Mouse (Mus musculus): ENCODE data around the gene Lrmp. TPM values are rescaled to one million over a fixed set of nuclear protein-coding genes. Genes with fewer than 3 reads are reported as not detected.

Lrmp gene
- total and polyA plus RNA-seq, 3 experiments, result 64.3 to 70.1 TPM; not detected in 1

- Histone ChIP-seq H3K4me1 (ENCODE audit: control insufficient read depth in 1 of 2, insufficient read depth in 2 of 2, low read length in 2 of 2) (no peaks in the 10 kb centered on the region), H3K79me2 (ENCODE audit: control insufficient read depth, insufficient read depth, low read length, poor library complexity) (no peaks in the 10 kb centered on the region), H3K27ac (ENCODE audit: control insufficient read depth, low read depth, low read length) (no peak overlapping the region), H3K4me3 (ENCODE audit: control insufficient read depth in 1 of 2, insufficient read depth in 1 of 2, low read depth in 2 of 2, low read length in 2 of 2) (no peak overlapping the region), H3K36me3 (ENCODE audit: control insufficient read depth in 1 of 2, insufficient read depth in 2 of 2, low read length in 2 of 2) (peaks cover 0 to 4% of the 10 kb centered on the region in 2 experiments; a peak in 1 of 4 replicates), H3K9ac (ENCODE audit: control insufficient read depth, low read depth, low read length, poor library complexity, severe bottlenecking) (no peak overlapping the region), H3K9me3 (replicated peaks; ENCODE audit: insufficient read depth, low read length) (no peaks in the 10 kb centered on the region), H3K27me3 (ENCODE audit: control insufficient read depth in 1 of 2, insufficient read depth in 2 of 2, low read length in 2 of 2) (no peaks in the 10 kb centered on the region)
- no peak for DNase-seq (ENCODE audit: low read depth, low spot score)
- TF ChIP-seq CHD1 (IDR thresholded peaks at IDR 0.05; ENCODE audit: low read depth, low read length), result no peak
- TF ChIP-seq USF1 (IDR thresholded peaks at IDR 0.05; ENCODE audit: low read depth, low read length), result no peak
- TF ChIP-seq TCF12 (IDR thresholded peaks at IDR 0.05; ENCODE audit: low read depth, low read length), result no peak
- TF ChIP-seq POLR2A (IDR thresholded peaks at IDR 0.05; ENCODE audit: control insufficient read depth in 1 of 2, insufficient read depth in 1 of 2, low read depth in 1 of 2, low read length in 2 of 2, poor library complexity in 1 of 2), result no peak
- TF ChIP-seq UBTF (IDR thresholded peaks at IDR 0.05; ENCODE audit: borderline replicate concordance, insufficient read depth, low read depth, low read length), result no peak
- no peak for TF ChIP-seq GATA1 (IDR thresholded peaks at IDR 0.05; ENCODE audit: low read depth, low read length)
Measured at GRCm38 (mm10) chr6:145141827-145142226, 26.4 kb downstream of the Lrmp start.

- no peak overlapping the region for H3K9ac ChIP-seq (ENCODE audit: control insufficient read depth, low read depth, low read length, poor library complexity, severe bottlenecking)
- H3K36me3 ChIP-seq (ENCODE audit: control insufficient read depth in 1 of 2, insufficient read depth in 2 of 2, low read length in 2 of 2), result peaks cover 3 to 6% of the 10 kb centered on the region in 2 experiments
- no peak overlapping the region for H3K27ac ChIP-seq (ENCODE audit: control insufficient read depth, low read depth, low read length)
- no peaks in the 10 kb centered on the region for H3K9me3 ChIP-seq (replicated peaks; ENCODE audit: insufficient read depth, low read length)
- peaks cover 2 to 4% of the 10 kb centered on the region in 2 experiments; a peak in 2 of 4 replicates for H3K4me1 ChIP-seq (ENCODE audit: control insufficient read depth in 1 of 2, insufficient read depth in 2 of 2, low read length in 2 of 2)
- TF ChIP-seq POLR2AphosphoS2 (IDR thresholded peaks at IDR 0.05; ENCODE audit: low read length) (no peak), SMC3 (IDR thresholded peaks at IDR 0.05; ENCODE audit: low read depth, low read length) (no peak), TAL1 (IDR thresholded peaks at IDR 0.05; ENCODE audit: low read length) (no peak), MXI1 (IDR thresholded peaks at IDR 0.05; ENCODE audit: low read depth, low read length) (no peak), CHD1 (IDR thresholded peaks at IDR 0.05; ENCODE audit: low read depth, low read length) (no peak), GATA1 (IDR thresholded peaks at IDR 0.05; ENCODE audit: low read depth, low read length) (no peak)
- no peaks in the 10 kb centered on the region for H3K79me2 ChIP-seq (ENCODE audit: control insufficient read depth, insufficient read depth, low read length, poor library complexity)
- no peak overlapping the region for H3K4me3 ChIP-seq (ENCODE audit: control insufficient read depth in 1 of 2, insufficient read depth in 1 of 2, low read depth in 2 of 2, low read length in 2 of 2)
- DNase-seq (ENCODE audit: low read depth, low spot score), result no peak
- no peaks in the 10 kb centered on the region for H3K27me3 ChIP-seq (ENCODE audit: control insufficient read depth in 1 of 2, insufficient read depth in 2 of 2, low read length in 2 of 2)
Measured at GRCm38 (mm10) chr6:145145173-145145572, 29.7 kb downstream of the Lrmp start.

- Histone ChIP-seq H3K36me3 (ENCODE audit: control insufficient read depth in 1 of 2, insufficient read depth in 2 of 2, low read length in 2 of 2) (peaks cover 3 to 6% of the 10 kb centered on the region in 2 experiments), H3K9ac (ENCODE audit: control insufficient read depth, low read depth, low read length, poor library complexity, severe bottlenecking) (no peak overlapping the region), H3K79me2 (ENCODE audit: control insufficient read depth, insufficient read depth, low read length, poor library complexity) (no peaks in the 10 kb centered on the region), H3K4me3 (ENCODE audit: control insufficient read depth in 1 of 2, insufficient read depth in 1 of 2, low read depth in 2 of 2, low read length in 2 of 2) (no peak overlapping the region), H3K4me1 (ENCODE audit: control insufficient read depth in 1 of 2, insufficient read depth in 2 of 2, low read length in 2 of 2) (peaks cover 2 to 4% of the 10 kb centered on the region in 2 experiments; a peak in 2 of 4 replicates), H3K27ac (ENCODE audit: control insufficient read depth, low read depth, low read length) (no peak overlapping the region), H3K27me3 (ENCODE audit: control insufficient read depth in 1 of 2, insufficient read depth in 2 of 2, low read length in 2 of 2) (no peaks in the 10 kb centered on the region), H3K9me3 (replicated peaks; ENCODE audit: insufficient read depth, low read length) (no peaks in the 10 kb centered on the region)
- TF ChIP-seq ZKSCAN1 (IDR thresholded peaks at IDR 0.05; ENCODE audit: low read depth, low read length), result no peak
- TF ChIP-seq JUND (IDR thresholded peaks at IDR 0.05; ENCODE audit: low read depth, low read length), result no peak
- no peak for TF ChIP-seq TAL1 (IDR thresholded peaks at IDR 0.05; ENCODE audit: low read length)
- TF ChIP-seq POLR2A (IDR thresholded peaks at IDR 0.05; ENCODE audit: control insufficient read depth in 1 of 2, insufficient read depth in 1 of 2, low read depth in 1 of 2, low read length in 2 of 2, poor library complexity in 1 of 2), result no peak
- no peak for DNase-seq (ENCODE audit: low read depth, low spot score)
Measured at GRCm38 (mm10) chr6:145147716-145148115, 32.3 kb downstream of the Lrmp start.

All from MEL (cell line).